Mouse (Mus musculus) CD4-positive, CD25-positive, alpha-beta regulatory T cell, adult 9 weeks (primary cell): ENCODE results near the gene Jam3. TPM values are rescaled to one million over a fixed set of nuclear protein-coding genes. Genes with fewer than 3 reads are reported as not detected.

Experiments used
- polyA plus RNA-seq: library from polyadenylated mRNA; unstranded; fragments of 100-300 nt; shearing (Covaris generic); gene quantifications from one replicate; pipeline ENCODE4 v1.2.1, GENCODE M21; 2017

Jam3 gene
- polyA plus RNA-seq: not detected

DNA sequence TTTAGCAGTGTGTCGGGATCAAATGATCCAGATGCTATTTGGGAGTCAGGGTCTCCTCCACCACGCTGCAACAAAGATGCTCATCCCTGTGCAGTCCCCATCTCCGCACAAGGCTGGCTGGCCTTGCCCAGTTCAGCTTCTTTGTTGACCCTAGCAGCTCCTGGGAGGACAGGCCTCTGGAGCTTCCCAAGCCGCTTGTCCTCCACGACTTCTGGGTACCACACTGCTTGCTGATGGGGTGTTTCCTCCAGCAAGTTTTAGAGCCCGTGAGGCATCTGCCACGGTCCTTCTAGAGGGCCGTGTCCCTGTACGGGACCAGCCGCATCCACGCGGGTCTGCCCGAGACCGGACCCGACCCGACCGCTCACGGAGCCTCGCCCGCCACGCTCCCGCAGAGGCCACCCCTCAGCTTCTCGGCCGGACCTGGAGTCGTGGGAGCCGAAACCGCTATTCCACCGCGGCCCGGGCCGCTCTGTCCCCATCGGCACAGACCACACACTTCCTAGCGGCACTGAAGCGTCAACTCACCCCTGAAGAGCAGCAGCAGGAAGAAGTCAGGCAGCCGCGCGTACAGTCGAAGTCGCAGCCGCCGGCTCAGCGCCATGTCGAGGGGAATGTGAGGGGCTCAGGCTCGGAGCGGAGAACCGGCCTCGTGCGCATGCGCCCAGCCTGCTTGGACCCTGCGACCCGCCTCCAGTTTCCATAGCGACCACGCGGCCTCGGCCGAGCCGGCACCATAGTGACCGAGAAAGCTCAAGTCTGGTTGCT lies at the start of gene Jam3:
TSS of gene Jam3 (minus strand) at position 659 of the 768 bp plus-strand sequence.

Other genes with a start within 250 kb of the Jam3 start
- gene Gm1110, start 232.3 kb downstream of the Jam3 start, polyA plus RNA-seq: 0.22 TPM
- gene Acad8, start 155.9 kb downstream of the Jam3 start, polyA plus RNA-seq: 39.2 TPM
- 95.9 TPM for gene Thyn1, start 155.7 kb downstream of the Jam3 start, polyA plus RNA-seq
- 11.4 TPM for gene Vps26b, start 125.4 kb downstream of the Jam3 start, polyA plus RNA-seq
- 41.7 TPM for gene Ncapd3, start 125.2 kb downstream of the Jam3 start, polyA plus RNA-seq
- 1.2 TPM for gene Igsf9b, start 143.8 kb upstream of the Jam3 start, polyA plus RNA-seq
- not detected for gene Spata19, start 241.4 kb upstream of the Jam3 start, polyA plus RNA-seq